Mouse (Mus musculus): ENCODE data around the gene Col4a6. TPM values are rescaled to one million over a fixed set of nuclear protein-coding genes. Genes with fewer than 3 reads are reported as not detected.
A peak's percentile ranks its signal among the peaks of the same experiment; 100 is the strongest.

Gene Col4a6
- polyA plus RNA-seq, 1 experiment from 2014 or later, result 3.1 TPM

GRCm38 (mm10) chrX:141316217-141316616 lies 157.7 kb downstream of the Col4a6 start:
- Histone ChIP-seq H3K9ac (ENCODE audit: low read length) (no peak overlapping the region), H3K4me1 (replicated peaks; ENCODE audit: control insufficient read depth, insufficient read depth, low read length) (no peaks in the 10 kb centered on the region), H3K4me2 (ENCODE audit: low read length) (no peak overlapping the region), H3K27ac (ENCODE audit: low read depth) (no peak overlapping the region), H3K36me3 (ENCODE audit: control insufficient read depth, insufficient read depth, low read length) (no peaks in the 10 kb centered on the region), H3K27me3 (replicated peaks; ENCODE audit: control insufficient read depth, insufficient read depth, low read length) (0 out of 2 replicates have a peak, but pooled peaks cover 3% of the 10 kb centered on the region), H3K4me3 (ENCODE audit: low read depth, low read length) (no peak overlapping the region), H3K9me3 (ENCODE audit: control insufficient read depth, low read length) (no peaks in the 10 kb centered on the region)
- WGBS, result 73% methylated on average over 1 of the region's 1 CpGs
- ATAC-seq (replicated peaks; ENCODE audit: low FRiP score, low TSS enrichment, low read depth), result no peak
- DNase-seq (ENCODE audit: low spot score), result no peak

DNA sequence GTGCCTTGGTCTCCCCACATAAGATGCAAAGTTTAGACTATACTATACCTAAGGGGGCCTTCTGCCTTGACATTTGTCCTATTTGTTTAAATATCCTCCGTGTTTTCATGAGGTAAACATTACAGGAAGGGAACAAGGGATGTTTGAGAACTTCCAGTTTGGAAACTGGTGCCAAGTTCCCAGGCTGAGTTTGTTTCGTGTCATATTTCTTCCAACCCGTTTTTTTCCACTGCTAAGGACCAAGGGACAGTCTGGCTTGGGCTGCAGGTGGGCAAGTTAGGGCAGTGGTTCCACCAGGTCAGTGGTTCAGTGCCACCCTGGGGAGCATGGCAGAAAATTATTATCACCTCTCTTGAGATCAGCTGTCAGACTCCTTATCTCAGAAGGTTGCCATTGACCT lies 158.1 kb downstream of the Col4a6 start:
- 20% methylated on average over 3 of the region's 3 CpGs for WGBS

DNA sequence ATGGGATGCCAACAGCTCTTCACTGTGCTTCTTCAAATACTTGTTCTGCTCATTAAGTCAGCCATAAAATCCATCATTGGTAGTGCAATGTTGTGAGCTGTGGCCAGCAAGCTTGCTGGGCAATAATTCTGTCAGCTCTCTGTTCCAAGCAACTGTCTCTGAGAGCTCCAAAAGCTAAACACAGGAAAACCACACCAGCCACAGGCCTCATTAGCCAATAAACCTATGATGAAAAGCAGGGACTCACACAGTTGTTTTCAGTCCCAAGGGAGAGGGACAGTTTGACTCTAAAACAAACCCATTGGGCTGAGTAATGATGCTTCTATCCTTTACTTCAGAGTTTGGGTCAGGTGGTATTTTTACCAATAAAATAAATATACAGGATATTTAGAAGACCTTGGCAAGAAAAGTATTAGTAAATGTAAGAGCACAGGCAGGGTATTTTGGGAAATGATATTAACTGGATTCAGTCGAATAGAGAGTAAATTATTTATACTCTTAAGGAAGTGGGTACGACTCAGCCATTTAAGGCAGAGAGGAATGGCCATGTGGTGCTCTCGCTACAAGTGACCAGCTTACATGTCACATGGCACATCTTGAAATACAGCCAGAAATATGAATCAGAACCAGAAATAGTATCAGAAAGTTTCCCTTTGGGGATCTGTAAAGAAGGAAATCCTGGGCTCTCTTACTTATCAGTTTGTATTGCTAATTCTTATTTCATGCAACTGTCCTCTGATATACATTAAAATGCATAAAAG lies 181.0 kb downstream of the Col4a6 start:
- no peak overlapping the region for H3K4me3 ChIP-seq (ENCODE audit: low read depth, low read length)
- H3K9me3 ChIP-seq (ENCODE audit: control insufficient read depth, low read length), result no peaks in the 10 kb centered on the region
- peaks cover 2% of the 10 kb centered on the region; the same call in 1 of the 2 replicates for H3K27me3 ChIP-seq (replicated peaks; ENCODE audit: control insufficient read depth, insufficient read depth, low read length)
- ATAC-seq (replicated peaks; ENCODE audit: low FRiP score, low TSS enrichment, low read depth) (no peak), DNase-seq (ENCODE audit: low spot score) (no peak)
- H3K4me1 ChIP-seq (replicated peaks; ENCODE audit: control insufficient read depth, insufficient read depth, low read length), result no peaks in the 10 kb centered on the region
- H3K36me3 ChIP-seq (ENCODE audit: control insufficient read depth, insufficient read depth, low read length), result no peaks in the 10 kb centered on the region
- 48% methylated on average over 3 of the region's 3 CpGs for WGBS
- no peak overlapping the region for H3K27ac ChIP-seq (ENCODE audit: low read depth)
- H3K9ac ChIP-seq (ENCODE audit: low read length), result no peak overlapping the region
- no peak overlapping the region for H3K4me2 ChIP-seq (ENCODE audit: low read length)

More for the DNA sequence above, 158.1 kb downstream of the Col4a6 start:
- no peak overlapping the region for H3K4me3 ChIP-seq (ENCODE audit: low read depth, low read length)
- no peaks in the 10 kb centered on the region for H3K36me3 ChIP-seq (ENCODE audit: control insufficient read depth, insufficient read depth, low read length)
- no peak overlapping the region for H3K9ac ChIP-seq (ENCODE audit: low read length)
- H3K9me3 ChIP-seq (ENCODE audit: control insufficient read depth, low read length), result no peaks in the 10 kb centered on the region
- no peak overlapping the region for H3K27ac ChIP-seq (ENCODE audit: low read depth)
- ATAC-seq (replicated peaks; ENCODE audit: low FRiP score, low TSS enrichment, low read depth), result no peak
- no peak for DNase-seq (ENCODE audit: low spot score)
- 0 out of 2 replicates have a peak, but pooled peaks cover 3% of the 10 kb centered on the region for H3K27me3 ChIP-seq (replicated peaks; ENCODE audit: control insufficient read depth, insufficient read depth, low read length)
- no peak overlapping the region for H3K4me2 ChIP-seq (ENCODE audit: low read length)
- H3K4me1 ChIP-seq (replicated peaks; ENCODE audit: control insufficient read depth, insufficient read depth, low read length), result no peaks in the 10 kb centered on the region

- H3K9ac ChIP-seq (ENCODE audit: low read length), result no peak overlapping the region
- no peak for ATAC-seq (replicated peaks; ENCODE audit: low FRiP score, low TSS enrichment, low read depth)
- 93% methylated on average over 2 of the region's 2 CpGs for WGBS
- DNase-seq (ENCODE audit: low spot score), result peak; percentile 57
- no peaks in the 10 kb centered on the region for H3K9me3 ChIP-seq (ENCODE audit: control insufficient read depth, low read length)
- no peak overlapping the region for H3K4me3 ChIP-seq (ENCODE audit: low read depth, low read length)
- no peak overlapping the region for H3K4me2 ChIP-seq (ENCODE audit: low read length)
- H3K36me3 ChIP-seq (ENCODE audit: control insufficient read depth, insufficient read depth, low read length), result no peaks in the 10 kb centered on the region
- H3K27ac ChIP-seq (ENCODE audit: low read depth), result no peak overlapping the region
- H3K27me3 ChIP-seq (replicated peaks; ENCODE audit: control insufficient read depth, insufficient read depth, low read length), result no peaks in the 10 kb centered on the region
- H3K4me1 ChIP-seq (replicated peaks; ENCODE audit: control insufficient read depth, insufficient read depth, low read length), result no peaks in the 10 kb centered on the region
Observed at GRCm38 (mm10) chrX:141276397-141276796, 197.5 kb downstream of the Col4a6 start.

DNA sequence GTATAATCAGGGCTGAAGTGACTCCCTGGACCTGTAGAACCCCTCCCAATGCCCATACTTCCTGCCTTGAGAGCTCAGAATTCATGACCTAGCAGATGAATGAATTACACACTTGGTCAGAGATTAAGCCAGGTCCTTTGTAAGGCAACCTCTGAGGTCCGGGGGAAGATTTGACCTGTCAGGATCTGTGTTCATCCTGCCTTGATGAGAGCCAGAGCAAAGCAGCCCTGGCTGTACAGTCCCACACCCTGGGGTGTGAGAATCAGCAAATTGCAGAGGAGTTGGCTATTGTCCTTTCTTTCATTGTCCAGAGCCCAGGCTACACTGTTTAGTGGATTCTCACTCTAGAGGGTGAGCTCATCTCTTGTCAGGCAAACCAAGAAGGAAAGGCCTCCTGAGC lies 207.9 kb downstream of the Col4a6 start:
- no peak overlapping the region for H3K27ac ChIP-seq (ENCODE audit: low read depth)
- H3K4me2 ChIP-seq (ENCODE audit: low read length), result no peak overlapping the region
- DNase-seq (ENCODE audit: low spot score), result no peak
- WGBS, result 58% methylated on average over 1 of the region's 1 CpGs
- no peaks in the 10 kb centered on the region for H3K9me3 ChIP-seq (ENCODE audit: control insufficient read depth, low read length)
- H3K36me3 ChIP-seq (ENCODE audit: control insufficient read depth, insufficient read depth, low read length), result no peaks in the 10 kb centered on the region
- H3K27me3 ChIP-seq (replicated peaks; ENCODE audit: control insufficient read depth, insufficient read depth, low read length), result 0 out of 2 replicates have a peak, but pooled peaks cover 3% of the 10 kb centered on the region
- no peak for ATAC-seq (replicated peaks; ENCODE audit: low FRiP score, low TSS enrichment, low read depth)
- no peak overlapping the region for H3K4me3 ChIP-seq (ENCODE audit: low read depth, low read length)
- no peaks in the 10 kb centered on the region for H3K4me1 ChIP-seq (replicated peaks; ENCODE audit: control insufficient read depth, insufficient read depth, low read length)
- H3K9ac ChIP-seq (ENCODE audit: low read length), result no peak overlapping the region

DNA sequence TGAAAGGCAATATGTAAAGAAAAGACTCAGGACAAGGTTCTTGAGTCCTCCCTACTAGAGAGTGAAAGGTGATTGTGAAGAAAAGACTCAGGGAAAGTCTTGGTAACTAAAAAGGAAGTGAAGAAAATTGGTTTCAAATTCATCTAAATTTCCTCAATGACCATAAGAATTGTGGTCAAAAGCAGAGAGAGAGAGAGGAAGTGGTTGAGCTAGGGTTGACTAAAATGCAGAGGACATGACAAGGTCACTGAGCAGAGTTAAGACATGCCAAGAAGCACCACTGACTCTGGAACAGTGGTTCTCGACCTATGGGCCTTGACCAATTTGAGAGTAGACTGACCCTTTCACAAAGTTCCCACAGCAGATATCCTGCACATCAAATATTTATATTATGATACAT lies 224.2 kb downstream of the Col4a6 start:
- H3K4me2 ChIP-seq (ENCODE audit: low read length), result no peak overlapping the region
- 0 out of 2 replicates have a peak, but pooled peaks cover 4% of the 10 kb centered on the region for H3K27me3 ChIP-seq (replicated peaks; ENCODE audit: control insufficient read depth, insufficient read depth, low read length)
- 68% methylated on average over 1 of the region's 1 CpGs for WGBS
- no peak overlapping the region for H3K4me3 ChIP-seq (ENCODE audit: low read depth, low read length)
- H3K9ac ChIP-seq (ENCODE audit: low read length), result no peak overlapping the region
- DNase-seq (ENCODE audit: low spot score), result no peak
- H3K36me3 ChIP-seq (ENCODE audit: control insufficient read depth, insufficient read depth, low read length), result no peaks in the 10 kb centered on the region
- no peaks in the 10 kb centered on the region for H3K9me3 ChIP-seq (ENCODE audit: control insufficient read depth, low read length)
- H3K27ac ChIP-seq (ENCODE audit: low read depth), result no peak overlapping the region
- H3K4me1 ChIP-seq (replicated peaks; ENCODE audit: control insufficient read depth, insufficient read depth, low read length), result no peaks in the 10 kb centered on the region
- no peak for ATAC-seq (replicated peaks; ENCODE audit: low FRiP score, low TSS enrichment, low read depth)

DNA sequence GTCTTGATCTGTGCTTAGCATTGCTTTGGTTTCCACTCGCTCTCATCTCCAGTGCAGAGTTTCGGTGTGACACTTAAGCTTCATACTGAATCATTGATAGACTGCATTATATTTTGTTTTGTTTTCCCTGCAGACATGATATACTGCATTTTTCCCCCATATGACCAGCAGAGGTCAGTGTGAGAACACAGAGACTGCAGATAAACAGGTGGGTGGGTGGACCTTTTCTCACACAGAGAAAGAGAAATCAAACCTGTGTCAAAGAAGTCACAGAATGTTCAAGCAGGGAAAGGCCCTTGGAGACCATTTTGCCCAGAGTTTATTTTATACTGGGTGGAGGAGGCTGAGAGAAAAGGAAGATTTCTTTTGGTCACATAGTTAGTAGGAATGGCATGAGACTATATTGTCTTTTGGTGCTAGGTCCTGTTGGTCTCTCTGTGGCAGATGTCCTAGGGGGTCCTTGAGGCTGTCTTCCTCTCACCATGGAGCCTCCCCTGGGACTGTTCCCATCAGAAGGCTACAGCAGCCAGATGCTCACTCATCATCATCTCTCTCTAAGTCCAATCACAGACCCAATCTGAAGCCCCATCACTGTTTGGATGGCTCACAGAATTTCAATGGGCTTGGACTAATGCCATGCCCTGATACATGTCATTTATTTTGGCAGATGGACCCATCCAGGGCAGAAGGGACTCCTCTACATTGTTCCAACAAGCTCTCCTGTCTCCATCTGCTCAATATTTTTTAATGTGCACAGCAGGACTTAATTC lies 237.1 kb downstream of the Col4a6 start:
- H3K27ac ChIP-seq (ENCODE audit: low read depth), result no peak overlapping the region
- no peak overlapping the region for H3K9ac ChIP-seq (ENCODE audit: low read length)
- H3K4me1 ChIP-seq (replicated peaks; ENCODE audit: control insufficient read depth, insufficient read depth, low read length), result no peaks in the 10 kb centered on the region
- ATAC-seq (replicated peaks; ENCODE audit: low FRiP score, low TSS enrichment, low read depth) (no peak), DNase-seq (ENCODE audit: low spot score) (no peak)
- no peaks in the 10 kb centered on the region for H3K36me3 ChIP-seq (ENCODE audit: control insufficient read depth, insufficient read depth, low read length)
- no peak overlapping the region for H3K4me3 ChIP-seq (ENCODE audit: low read depth, low read length)
- H3K9me3 ChIP-seq (ENCODE audit: control insufficient read depth, low read length), result no peaks in the 10 kb centered on the region
- no peak overlapping the region for H3K4me2 ChIP-seq (ENCODE audit: low read length)
- peaks cover 11% of the 10 kb centered on the region; the same call in 1 of the 2 replicates for H3K27me3 ChIP-seq (replicated peaks; ENCODE audit: control insufficient read depth, insufficient read depth, low read length)
- WGBS, result 67% methylated on average over 2 of the region's 2 CpGs

DNA sequence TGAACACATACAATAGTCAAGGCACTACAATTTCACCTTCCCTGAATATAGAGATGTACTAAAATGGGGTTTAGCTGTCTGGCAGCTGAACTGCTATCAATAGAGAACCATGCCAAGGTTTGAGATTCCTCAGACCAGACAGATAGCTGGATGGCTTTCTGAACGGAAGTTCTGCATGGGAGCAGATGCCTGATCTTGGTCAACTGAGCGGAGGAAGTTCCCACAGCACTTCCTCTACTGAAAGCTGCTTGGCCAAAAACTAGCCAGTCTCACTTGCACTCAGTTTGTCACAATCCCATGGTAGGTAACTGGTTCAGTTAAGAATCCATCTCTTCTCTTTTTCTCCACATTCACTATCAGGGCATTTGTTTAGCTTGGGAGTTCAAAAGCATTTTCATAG lies 245.7 kb downstream of the Col4a6 start:
- ATAC-seq (replicated peaks; ENCODE audit: low FRiP score, low TSS enrichment, low read depth) (no peak), DNase-seq (ENCODE audit: low spot score) (no peak)
- peaks cover 14% of the 10 kb centered on the region for H3K27me3 ChIP-seq (replicated peaks; ENCODE audit: control insufficient read depth, insufficient read depth, low read length)
- H3K9ac ChIP-seq (ENCODE audit: low read length), result no peak overlapping the region
- no peaks in the 10 kb centered on the region for H3K4me1 ChIP-seq (replicated peaks; ENCODE audit: control insufficient read depth, insufficient read depth, low read length)
- H3K27ac ChIP-seq (ENCODE audit: low read depth), result no peak overlapping the region
- no peak overlapping the region for H3K4me2 ChIP-seq (ENCODE audit: low read length)
- H3K9me3 ChIP-seq (ENCODE audit: control insufficient read depth, low read length), result no peaks in the 10 kb centered on the region
- no peaks in the 10 kb centered on the region for H3K36me3 ChIP-seq (ENCODE audit: control insufficient read depth, insufficient read depth, low read length)
- 93% methylated on average over 2 of the region's 2 CpGs for WGBS
- H3K4me3 ChIP-seq (ENCODE audit: low read depth, low read length), result no peak overlapping the region
